Mouse (Mus musculus): ENCODE data around the gene Arl4c. TPM values are rescaled to one million over a fixed set of nuclear protein-coding genes. Genes with fewer than 3 reads are reported as not detected.

Gene Arl4c
- total RNA-seq, 4 experiments from 2014 or later, result 36.6 to 40.7 (median 39.0) TPM

- DNase-seq (ENCODE audit: low spot score in 2 of 2), result peak in 1 of 2 experiments; percentile 54
Measured at GRCm38 (mm10) chr1:88700961-88701861, 810 bp downstream of the Arl4c start.

GRCm38 (mm10) chr1:88699856-88700791 is 1.9 kb downstream of the Arl4c start:
- DNase-seq (ENCODE audit: low spot score in 2 of 2), result no peak

DNA sequence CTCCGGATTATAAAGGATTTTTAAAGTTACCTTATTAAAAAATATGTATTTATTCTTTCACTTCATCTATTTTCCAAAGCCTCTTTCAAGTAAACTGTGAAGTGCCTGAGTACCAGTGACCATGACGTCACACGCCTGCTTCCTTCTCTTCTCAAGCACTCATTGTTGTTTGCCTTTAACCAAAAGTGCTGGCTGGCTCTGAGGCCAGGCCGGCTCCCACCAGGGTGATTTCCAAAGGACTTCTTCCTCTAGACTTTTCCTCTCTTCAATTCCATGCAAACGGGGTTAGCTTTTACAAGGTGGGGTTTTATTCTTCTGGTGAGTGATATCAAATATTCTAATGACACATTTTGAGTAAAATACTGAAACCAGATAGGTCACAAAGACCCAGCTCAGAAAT is 2.6 kb downstream of the Arl4c start:
- no peak for DNase-seq (ENCODE audit: low spot score in 2 of 2)

DNA sequence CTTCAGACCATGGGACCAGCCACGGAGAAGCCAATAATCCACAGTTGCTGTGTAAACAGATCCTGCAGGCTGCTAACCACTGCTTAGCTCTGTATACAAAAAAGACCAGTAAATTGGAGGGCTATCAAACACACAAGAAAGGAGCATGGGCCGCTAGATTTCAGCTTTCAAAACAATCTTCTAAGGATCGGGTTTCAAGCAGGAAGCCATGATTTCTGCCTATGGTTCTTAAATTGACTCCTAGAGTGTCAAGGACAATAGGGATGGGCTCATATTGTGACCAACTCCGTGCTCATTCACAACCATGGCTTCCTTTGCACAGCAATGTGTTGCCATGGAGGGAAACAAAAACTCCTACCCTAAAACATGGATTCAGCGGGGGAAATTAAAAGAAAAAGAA is 3.1 kb downstream of the Arl4c start:
- DNase-seq (ENCODE audit: low spot score in 2 of 2), result no peak

- DNase-seq (ENCODE audit: low spot score in 2 of 2), result no peak
Measured at GRCm38 (mm10) chr1:88698131-88698530, 3.9 kb downstream of the Arl4c start.

DNA sequence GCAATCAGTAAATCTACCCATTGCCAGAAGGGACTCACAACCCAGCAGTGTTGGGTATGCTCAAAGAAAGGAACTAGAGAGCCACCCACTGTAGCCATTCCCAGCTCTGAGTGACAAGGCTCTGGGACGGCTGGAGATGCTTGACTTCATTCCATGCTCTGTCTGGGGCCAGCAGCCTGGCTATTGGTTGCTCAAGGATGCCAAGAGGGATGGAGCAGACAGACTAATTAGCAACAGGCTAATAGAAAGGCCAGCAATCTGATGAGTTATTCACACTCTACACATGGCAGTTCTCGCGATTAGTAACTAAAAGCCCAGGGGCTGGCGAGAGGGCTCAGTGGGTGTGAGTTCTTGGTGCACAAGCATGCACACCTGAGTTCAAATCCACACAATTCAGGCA is 5.6 kb downstream of the Arl4c start:
- no peak for DNase-seq (ENCODE audit: low spot score in 2 of 2)

DNA sequence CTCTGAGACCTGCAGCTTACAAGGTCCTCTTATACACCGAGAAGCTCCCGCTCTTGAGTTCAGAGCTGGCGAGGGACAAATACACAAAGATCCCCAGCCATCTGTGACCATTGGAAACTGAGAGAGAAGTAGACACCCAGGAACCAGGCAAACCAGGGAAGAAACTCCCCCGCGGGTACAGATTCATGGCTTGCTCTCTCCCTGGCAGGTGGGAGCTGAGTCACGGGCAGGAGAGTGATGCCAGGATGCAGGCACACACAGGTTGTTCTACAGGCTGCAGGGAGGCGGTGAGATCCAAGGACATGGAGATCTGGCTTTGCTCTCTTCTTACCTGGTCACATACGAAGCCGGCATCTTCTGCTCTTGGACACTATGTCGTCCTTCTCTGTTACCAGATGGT is 7.7 kb downstream of the Arl4c start:
- peak in 1 of 2 experiments; percentile 54 for DNase-seq (ENCODE audit: low spot score in 2 of 2)

DNA sequence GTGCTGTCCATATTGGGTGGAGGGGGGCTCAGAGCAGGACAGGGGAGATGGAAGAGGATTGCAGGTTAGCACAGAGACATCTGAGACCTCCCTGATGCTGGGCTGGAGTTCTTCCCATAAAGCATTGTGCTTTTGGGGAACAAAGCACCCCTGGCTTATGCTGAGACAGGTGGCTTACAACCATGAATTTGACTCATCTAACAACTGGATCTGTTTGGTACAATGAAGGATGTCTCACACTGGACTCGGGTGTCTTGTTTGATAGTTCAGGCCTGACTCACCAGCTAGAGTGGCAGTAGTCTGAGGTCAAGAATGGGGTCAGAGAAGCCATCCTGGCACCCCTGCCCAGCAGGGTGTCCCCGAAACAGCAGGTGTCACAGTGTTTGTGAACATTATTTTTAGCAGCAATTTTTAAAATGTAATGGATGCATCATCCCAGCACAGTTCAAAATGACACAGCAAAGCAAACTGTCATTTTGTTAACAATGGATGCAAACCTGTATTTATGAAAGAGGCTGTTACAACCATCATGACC is 9.7 kb downstream of the Arl4c start:
- no peak for DNase-seq (ENCODE audit: low spot score in 2 of 2)

GRCm38 (mm10) chr1:88690601-88691000 is 11.4 kb downstream of the Arl4c start:
- no peak for DNase-seq (ENCODE audit: low spot score in 2 of 2)

DNA sequence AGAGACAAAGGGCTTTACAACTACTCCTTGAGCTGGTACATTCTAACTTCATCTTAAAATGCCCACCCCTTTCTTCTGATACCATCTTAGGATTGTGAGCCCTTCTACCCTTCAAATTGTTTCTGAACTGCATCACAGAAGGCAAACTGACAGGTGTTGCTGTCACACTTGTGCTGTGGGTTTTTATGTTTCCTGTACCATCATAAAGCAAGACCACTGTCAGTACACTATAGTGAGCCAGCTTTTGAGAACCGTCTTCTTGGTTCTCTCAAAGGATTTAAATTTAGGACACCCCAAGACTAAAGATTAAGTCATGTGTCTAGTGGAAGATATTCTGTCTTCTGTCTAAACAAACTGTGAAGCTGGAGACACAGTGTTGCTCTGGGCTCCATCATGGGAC is 17.3 kb downstream of the Arl4c start:
- DNase-seq (ENCODE audit: low spot score in 2 of 2), result no peak

GRCm38 (mm10) chr1:88681596-88681995 is 20.4 kb downstream of the Arl4c start:
- DNase-seq (ENCODE audit: low spot score in 2 of 2), result no peak

GRCm38 (mm10) chr1:88680804-88681203 is 21.2 kb downstream of the Arl4c start:
- no peak for DNase-seq (ENCODE audit: low spot score in 2 of 2)

DNA sequence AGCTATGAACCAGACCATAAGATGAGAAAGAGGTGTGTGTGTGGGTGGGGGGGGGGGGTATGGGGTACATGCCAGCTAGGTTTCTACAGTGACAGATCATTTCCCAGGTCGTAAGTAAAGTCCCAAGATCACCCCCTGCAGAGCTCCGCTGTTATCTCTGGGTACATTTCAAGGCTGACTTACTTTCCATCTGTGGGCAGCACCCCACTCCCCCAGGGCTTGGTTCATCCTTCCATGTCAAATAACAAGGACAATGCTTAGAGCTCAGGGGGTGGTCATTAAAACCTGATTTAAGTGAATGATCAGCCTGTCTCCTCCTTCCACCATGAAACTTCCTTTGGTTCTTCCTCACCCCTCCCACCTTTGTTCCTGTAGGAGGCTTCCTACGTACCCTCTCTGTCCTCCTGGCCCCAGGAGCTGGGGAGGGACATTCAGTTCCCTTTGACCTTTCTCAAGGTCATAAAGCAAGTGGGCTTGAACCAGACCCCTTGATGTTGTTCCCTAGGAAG is 23.7 kb downstream of the Arl4c start:
- no peak for DNase-seq (ENCODE audit: low spot score in 2 of 2)

GRCm38 (mm10) chr1:88670807-88671206 is 31.2 kb downstream of the Arl4c start:
- DNase-seq (ENCODE audit: low spot score in 2 of 2), result no peak

GRCm38 (mm10) chr1:88668846-88669810 is 32.9 kb downstream of the Arl4c start:
- DNase-seq (ENCODE audit: low spot score in 2 of 2), result no peak

- DNase-seq (ENCODE audit: low spot score in 2 of 2), result no peak
Measured at GRCm38 (mm10) chr1:88668353-88668752, 33.7 kb downstream of the Arl4c start.

- no peak for DNase-seq (ENCODE audit: low spot score in 2 of 2)
Measured at GRCm38 (mm10) chr1:88664623-88665022, 37.4 kb downstream of the Arl4c start.

DNA sequence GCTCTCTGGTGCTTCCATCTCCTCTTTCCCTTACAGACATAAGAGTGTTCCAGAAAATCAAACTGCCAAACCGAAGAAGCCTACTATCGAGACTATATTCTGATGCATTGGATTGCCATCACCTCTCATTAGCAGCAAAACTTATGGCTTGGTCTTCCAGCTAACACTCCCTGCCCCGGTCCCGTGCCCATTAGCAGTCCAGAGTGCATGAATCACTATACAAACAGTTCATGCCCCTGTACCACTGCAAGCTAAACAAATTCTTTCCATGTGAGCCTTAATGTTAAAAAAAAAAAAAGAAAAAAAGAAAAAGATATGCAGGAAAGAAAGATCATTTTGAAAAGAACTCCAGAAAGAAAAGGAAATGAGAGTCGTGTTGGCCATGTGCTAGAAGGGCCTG is 39.3 kb downstream of the Arl4c start:
- no peak for DNase-seq (ENCODE audit: low spot score in 2 of 2)

DNA sequence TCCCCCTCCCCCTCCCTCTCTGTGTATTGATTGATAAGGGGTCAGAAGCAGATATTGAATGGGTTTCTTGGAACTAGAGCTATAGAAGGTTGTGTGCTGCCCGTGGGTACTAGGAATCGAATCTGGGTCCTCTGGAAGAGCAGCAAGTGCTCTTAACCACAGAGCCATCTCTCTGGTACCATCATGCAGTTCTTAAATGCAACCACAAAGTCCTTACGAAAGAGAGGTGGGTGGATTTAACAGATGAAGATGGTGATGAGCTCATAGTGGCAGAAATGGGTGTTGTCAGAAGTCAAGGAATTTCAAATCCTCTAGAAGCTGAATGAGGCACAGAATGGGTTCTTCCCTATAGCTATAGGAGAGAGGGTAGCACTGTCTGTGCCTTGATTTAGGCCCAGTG is 40.8 kb downstream of the Arl4c start:
- DNase-seq (ENCODE audit: low spot score in 2 of 2), result no peak

GRCm38 (mm10) chr1:88658290-88658857 is 43.6 kb downstream of the Arl4c start:
- DNase-seq (ENCODE audit: low spot score in 2 of 2), result peak; percentile 9 to 73
